Mouse (Mus musculus) lung, postnatal 10 days (tissue): ENCODE results near the gene Adam33.
"Not testable (repeated sequence)": the region's sequence is repeated elsewhere in the genome, so short reads cannot be mapped to it uniquely, and the experiment has no call there.

Experiments
- DNase-seq: peaks from one replicate; pipeline ENCODE4 v3.0.0; 2021

Adam33 gene

GRCm38 (mm10) chr2:131055631-131056030 is 8.0 kb downstream of the Adam33 start:
- DNase-seq: peak; percentile 78

GRCm38 (mm10) chr2:131054646-131055264 is 8.9 kb downstream of the Adam33 start:
- no peak for DNase-seq

GRCm38 (mm10) chr2:131053851-131054645 is 9.6 kb downstream of the Adam33 start:
- DNase-seq: no peak

- DNase-seq: no peak
These were observed 10.7 kb downstream of the Adam33 start for GRCm38 (mm10) chr2:131052862-131053418.

GRCm38 (mm10) chr2:131052043-131052442 is 11.6 kb downstream of the Adam33 start:
- DNase-seq: no peak

- no peak for DNase-seq
These were observed 17.6 kb downstream of the Adam33 start for GRCm38 (mm10) chr2:131046025-131046424.

GRCm38 (mm10) chr2:131044989-131045720 is 18.5 kb downstream of the Adam33 start:
- peak; percentile 54 for DNase-seq

- no peak for DNase-seq
These were observed 19.2 kb downstream of the Adam33 start for GRCm38 (mm10) chr2:131044354-131044852.

- no peak for DNase-seq
These were observed 20.6 kb downstream of the Adam33 start, which contains the start of gene Gfra4 for GRCm38 (mm10) chr2:131042988-131043387. Gene Gfra4 (minus strand): TSS chr2:131043088.

GRCm38 (mm10) chr2:131040854-131041825 is 22.5 kb downstream of the Adam33 start:
- peak; percentile 41 for DNase-seq

- DNase-seq: no peak
These were observed 24.9 kb downstream of the Adam33 start for GRCm38 (mm10) chr2:131038675-131039074.

- no peak for DNase-seq
These were observed 25.4 kb downstream of the Adam33 start for GRCm38 (mm10) chr2:131038197-131038596.

- DNase-seq: peak; percentile 57
These were observed 26.2 kb downstream of the Adam33 start for GRCm38 (mm10) chr2:131037226-131037990.

GRCm38 (mm10) chr2:131036757-131037156 is 26.9 kb downstream of the Adam33 start:
- no peak for DNase-seq

GRCm38 (mm10) chr2:131036343-131036742 is 27.3 kb downstream of the Adam33 start:
- no peak for DNase-seq

- DNase-seq: not testable (repeated sequence)
These were observed 32.2 kb downstream of the Adam33 start for GRCm38 (mm10) chr2:131031406-131031805.

- DNase-seq: no peak
These were observed 32.6 kb downstream of the Adam33 start for GRCm38 (mm10) chr2:131030998-131031397.

GRCm38 (mm10) chr2:131030561-131030960 is 33.1 kb downstream of the Adam33 start:
- no peak for DNase-seq

- DNase-seq: peak; percentile 41
These were observed 34.3 kb downstream of the Adam33 start for GRCm38 (mm10) chr2:131029065-131029935.

GRCm38 (mm10) chr2:131026941-131027340 is 36.7 kb downstream of the Adam33 start:
- DNase-seq: no peak
